Mouse (Mus musculus): ENCODE data around the gene Tnxb. TPM values are rescaled to one million over a fixed set of nuclear protein-coding genes. Genes with fewer than 3 reads are reported as not detected.
"Not testable (repeated sequence)": the region's sequence is repeated elsewhere in the genome, so short reads cannot be mapped to it uniquely, and the experiment has no call there.

Tnxb gene
- polyA plus RNA-seq, 1 experiment from 2014 or later, result 1.4 TPM

DNA sequence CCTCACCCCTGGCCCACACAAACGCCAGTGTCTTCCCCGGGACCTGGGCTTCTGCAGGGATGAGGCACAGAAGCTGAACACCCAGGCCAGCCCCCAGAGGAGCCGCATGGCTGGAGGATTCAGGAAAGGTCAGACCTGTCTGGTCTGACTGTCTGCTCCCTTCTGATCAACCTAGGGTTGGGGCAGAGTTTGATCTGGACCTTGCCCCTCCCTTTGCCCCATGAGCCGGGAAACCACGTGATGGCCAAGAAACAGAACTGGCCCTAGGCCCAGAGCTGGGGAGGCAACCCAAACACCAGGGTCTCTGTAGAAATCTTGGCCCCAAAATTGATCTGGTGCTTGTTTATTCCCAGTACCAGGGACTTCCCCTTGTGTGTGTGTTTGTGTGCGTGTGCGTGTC is 73.4 kb downstream of the Tnxb start, which contains the start of gene C4b:
Gene C4b, minus strand, starts transcription at position 164 of the 400 bp plus-strand sequence.
- Histone ChIP-seq H3K27me3 (replicated peaks; ENCODE audit: control insufficient read depth, insufficient read depth, low read length) (no peaks in the 10 kb centered on the region), H3K4me1 (replicated peaks; ENCODE audit: control insufficient read depth, insufficient read depth, low read length) (no peaks in the 10 kb centered on the region), H3K36me3 (ENCODE audit: control insufficient read depth, insufficient read depth) (no peaks in the 10 kb centered on the region), H3K4me3 (ENCODE audit: low read depth, low read length) (no peak within 1 kb of the TSS), H3K4me2 (replicated peaks; ENCODE audit: low read depth) (no peak within 1 kb of the TSS), H3K27ac (ENCODE audit: low read depth, low read length) (no peak within 1 kb of the TSS), H3K9me3 (ENCODE audit: control insufficient read depth) (no peaks in the 10 kb centered on the region), H3K9ac (ENCODE audit: low read depth, low read length) (no peak within 1 kb of the TSS)
- no peak for ATAC-seq
- WGBS, result 74% methylated on average over 7 of the region's 7 CpGs
- TF ChIP-seq CTCF (IDR thresholded peaks at IDR 0.05; ENCODE audit: low read depth), result no peak

DNA sequence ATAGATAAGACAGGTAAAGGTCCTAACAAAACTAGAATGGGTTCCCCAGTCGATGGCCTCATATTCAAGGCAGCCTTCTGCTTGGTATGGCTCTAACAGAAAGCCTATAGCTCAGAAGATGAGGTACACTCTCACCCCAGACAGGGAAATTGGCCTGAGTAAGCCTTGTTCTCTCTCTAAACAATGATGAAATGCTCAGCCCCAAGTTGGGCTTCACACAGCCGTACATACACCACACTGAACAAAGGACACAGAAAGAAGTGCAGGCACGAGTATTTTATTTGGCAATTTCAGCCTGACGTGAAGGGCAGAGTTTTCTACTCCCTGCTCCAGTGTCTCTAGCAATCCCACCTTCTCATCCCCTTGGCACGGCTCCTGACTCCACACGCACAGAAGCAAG is 73.9 kb downstream of the Tnxb start:
- WGBS, result 67% methylated on average over 6 of the region's 6 CpGs
- no peak overlapping the region for H3K4me3 ChIP-seq (ENCODE audit: low read depth, low read length)
- no peak for ATAC-seq

DNA sequence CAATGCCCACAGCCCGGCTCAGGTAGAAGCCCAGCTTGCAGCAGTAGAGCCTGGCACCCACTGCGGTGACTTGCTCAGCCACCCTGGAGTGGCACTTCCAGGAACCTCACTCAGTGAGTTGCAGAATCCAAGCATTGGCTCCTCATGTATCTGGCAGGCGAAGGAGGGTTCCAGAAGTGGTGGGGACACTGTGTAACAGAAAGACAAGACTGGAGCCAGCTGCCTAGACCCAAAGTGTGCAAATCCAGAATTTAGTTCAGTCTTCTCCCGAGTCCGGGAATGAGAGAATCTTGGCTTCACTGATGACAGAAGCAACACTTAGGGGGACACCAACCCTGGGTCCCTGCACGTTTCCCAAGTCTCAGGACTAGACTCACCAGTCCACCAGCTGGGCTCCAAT is 74.3 kb downstream of the Tnxb start:
- H3K4me1 ChIP-seq (replicated peaks; ENCODE audit: control insufficient read depth, insufficient read depth, low read length); H3K36me3 ChIP-seq (ENCODE audit: control insufficient read depth, insufficient read depth); H3K27me3 ChIP-seq (replicated peaks; ENCODE audit: control insufficient read depth, insufficient read depth, low read length); H3K9ac ChIP-seq (ENCODE audit: low read depth, low read length); H3K4me2 ChIP-seq (replicated peaks; ENCODE audit: low read depth); H3K27ac ChIP-seq (ENCODE audit: low read depth, low read length); H3K4me3 ChIP-seq (ENCODE audit: low read depth, low read length); ATAC-seq; H3K9me3 ChIP-seq (ENCODE audit: control insufficient read depth): not testable (repeated sequence)
- 84% methylated on average over 5 of the region's 6 CpGs for WGBS

More for the DNA sequence above, 73.9 kb downstream of the Tnxb start:
- Histone ChIP-seq H3K27me3 (replicated peaks; ENCODE audit: control insufficient read depth, insufficient read depth, low read length) (no peaks in the 10 kb centered on the region), H3K36me3 (ENCODE audit: control insufficient read depth, insufficient read depth) (no peaks in the 10 kb centered on the region), H3K4me2 (replicated peaks; ENCODE audit: low read depth) (no peak overlapping the region), H3K4me1 (replicated peaks; ENCODE audit: control insufficient read depth, insufficient read depth, low read length) (no peaks in the 10 kb centered on the region), H3K9ac (ENCODE audit: low read depth, low read length) (no peak overlapping the region), H3K9me3 (ENCODE audit: control insufficient read depth) (0 out of 2 replicates have a peak, but pooled peaks cover under 1% of the 10 kb centered on the region), H3K27ac (ENCODE audit: low read depth, low read length) (no peak overlapping the region)
- no peak for TF ChIP-seq CTCF (IDR thresholded peaks at IDR 0.05; ENCODE audit: low read depth)

DNA sequence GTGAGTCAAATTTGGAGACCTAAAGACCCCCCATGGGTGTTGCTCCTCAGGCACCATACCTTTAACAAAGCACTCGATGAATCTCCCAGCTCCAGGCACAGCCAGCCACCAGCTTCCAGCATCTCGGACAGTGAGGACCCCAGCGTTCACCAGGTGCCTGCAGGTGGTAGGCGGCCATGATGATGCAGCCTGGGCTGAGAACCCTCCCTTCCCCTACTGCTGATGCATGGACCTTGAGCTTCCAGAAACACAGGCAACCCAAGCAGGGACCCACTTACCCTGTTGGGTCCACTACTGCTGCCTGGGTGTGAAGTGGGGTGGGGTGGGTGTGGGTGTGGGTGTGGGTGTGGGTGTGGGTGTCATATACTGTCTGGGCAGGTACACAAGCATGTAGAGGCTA is 74.8 kb downstream of the Tnxb start:
- not testable (repeated sequence) for H3K4me3 ChIP-seq (ENCODE audit: low read depth, low read length); H3K27ac ChIP-seq (ENCODE audit: low read depth, low read length); H3K9me3 ChIP-seq (ENCODE audit: control insufficient read depth); H3K4me1 ChIP-seq (replicated peaks; ENCODE audit: control insufficient read depth, insufficient read depth, low read length); H3K4me2 ChIP-seq (replicated peaks; ENCODE audit: low read depth); H3K36me3 ChIP-seq (ENCODE audit: control insufficient read depth, insufficient read depth); ATAC-seq; H3K9ac ChIP-seq (ENCODE audit: low read depth, low read length); H3K27me3 ChIP-seq (replicated peaks; ENCODE audit: control insufficient read depth, insufficient read depth, low read length)
- 84% methylated on average over 4 of the region's 4 CpGs for WGBS

DNA sequence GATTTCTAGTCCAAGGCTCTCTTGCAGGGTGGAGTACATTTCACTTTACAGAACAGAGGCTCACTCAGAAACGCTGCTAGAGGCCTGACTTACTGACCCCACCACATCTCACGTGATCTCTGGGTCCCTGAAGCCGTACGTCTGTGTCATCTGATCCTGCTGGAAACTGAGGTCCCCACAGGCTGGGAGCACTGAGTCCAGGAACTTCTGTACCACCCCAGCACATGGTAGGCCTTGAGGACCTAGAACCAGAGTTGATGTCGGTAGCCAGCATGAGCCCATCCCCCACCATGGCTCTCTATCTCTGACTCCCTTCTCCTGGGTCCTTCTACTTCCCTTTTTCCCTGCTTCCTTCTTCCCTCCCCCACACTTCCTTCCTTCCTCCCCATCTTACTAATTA is 76.2 kb downstream of the Tnxb start:
- 0 out of 2 replicates have a peak, but pooled peaks cover 7% of the 10 kb centered on the region for H3K9me3 ChIP-seq (ENCODE audit: control insufficient read depth)
- H3K36me3 ChIP-seq (ENCODE audit: control insufficient read depth, insufficient read depth), result no peaks in the 10 kb centered on the region
- 72% methylated on average over 5 of the region's 5 CpGs for WGBS
- H3K4me3 ChIP-seq (ENCODE audit: low read depth, low read length), result no peak overlapping the region
- ATAC-seq, result no peak
- TF ChIP-seq CTCF (IDR thresholded peaks at IDR 0.05; ENCODE audit: low read depth), result no peak
- no peak overlapping the region for H3K27ac ChIP-seq (ENCODE audit: low read depth, low read length)
- no peak overlapping the region for H3K9ac ChIP-seq (ENCODE audit: low read depth, low read length)
- H3K27me3 ChIP-seq (replicated peaks; ENCODE audit: control insufficient read depth, insufficient read depth, low read length), result no peaks in the 10 kb centered on the region
- H3K4me2 ChIP-seq (replicated peaks; ENCODE audit: low read depth), result no peak overlapping the region
- H3K4me1 ChIP-seq (replicated peaks; ENCODE audit: control insufficient read depth, insufficient read depth, low read length), result no peaks in the 10 kb centered on the region

GRCm38 (mm10) chr17:34761471-34761870 is 91.1 kb downstream of the Tnxb start:
- H3K27ac ChIP-seq (ENCODE audit: low read depth, low read length), result no peak overlapping the region
- H3K4me2 ChIP-seq (replicated peaks; ENCODE audit: low read depth), result no peak overlapping the region
- TF ChIP-seq CTCF (IDR thresholded peaks at IDR 0.05; ENCODE audit: low read depth), result no peak
- H3K36me3 ChIP-seq (ENCODE audit: control insufficient read depth, insufficient read depth), result no peaks in the 10 kb centered on the region
- ATAC-seq, result no peak
- no peaks in the 10 kb centered on the region for H3K27me3 ChIP-seq (replicated peaks; ENCODE audit: control insufficient read depth, insufficient read depth, low read length)
- no peak overlapping the region for H3K4me3 ChIP-seq (ENCODE audit: low read depth, low read length)
- no peaks in the 10 kb centered on the region for H3K4me1 ChIP-seq (replicated peaks; ENCODE audit: control insufficient read depth, insufficient read depth, low read length)
- 68% methylated on average over 3 of the region's 3 CpGs for WGBS
- no peak overlapping the region for H3K9ac ChIP-seq (ENCODE audit: low read depth, low read length)
- H3K9me3 ChIP-seq (ENCODE audit: control insufficient read depth), result no peaks in the 10 kb centered on the region

Other genes starting within 250 kb of the Tnxb start
- gene Btnl4, start 193.2 kb upstream of the Tnxb start, polyA plus RNA-seq (2015; fragmentation: Nextera tagmentation; extraction: Ambion mirVana), result 20.2 and 25.1 TPM in 2 replicates
- gene Btnl6, start 153.2 kb upstream of the Tnxb start, polyA plus RNA-seq (2015; fragmentation: Nextera tagmentation; extraction: Ambion mirVana), result 85.8 and 97.6 TPM in 2 replicates
- gene Notch4, start 106.3 kb upstream of the Tnxb start, polyA plus RNA-seq (2015; fragmentation: Nextera tagmentation; extraction: Ambion mirVana), result 1.4 and 3.2 TPM in 2 replicates
- 8.6 and 10.6 TPM in 2 replicates for gene Gpsm3, start 80.7 kb upstream of the Tnxb start, polyA plus RNA-seq (2015; fragmentation: Nextera tagmentation; extraction: Ambion mirVana)
- 6.1 and 6.5 TPM in 2 replicates for gene Pbx2, start 79.3 kb upstream of the Tnxb start, polyA plus RNA-seq (2015; fragmentation: Nextera tagmentation; extraction: Ambion mirVana)
- 1.3 and 1.5 TPM in 2 replicates for gene Ager, start 72.7 kb upstream of the Tnxb start, polyA plus RNA-seq (2015; fragmentation: Nextera tagmentation; extraction: Ambion mirVana)
- gene Rnf5, start 66.8 kb upstream of the Tnxb start, polyA plus RNA-seq (2015; fragmentation: Nextera tagmentation; extraction: Ambion mirVana), result 123 and 135 TPM in 2 replicates
- 53.2 and 55.6 TPM in 2 replicates for gene Agpat1, start 66.3 kb upstream of the Tnxb start, polyA plus RNA-seq (2015; fragmentation: Nextera tagmentation; extraction: Ambion mirVana)
- gene Egfl8, start 54.6 kb upstream of the Tnxb start, polyA plus RNA-seq (2015; fragmentation: Nextera tagmentation; extraction: Ambion mirVana), result 2.5 and 2.7 TPM in 2 replicates
- gene Ppt2, start 42.0 kb upstream of the Tnxb start, polyA plus RNA-seq (2015; fragmentation: Nextera tagmentation; extraction: Ambion mirVana), result 17.2 and 18.0 TPM in 2 replicates
- 0.27 and 0.47 TPM in 2 replicates for gene Prrt1, start 41.0 kb upstream of the Tnxb start, polyA plus RNA-seq (2015; fragmentation: Nextera tagmentation; extraction: Ambion mirVana)
- 8.8 and 9.2 TPM in 2 replicates for gene Fkbpl, start 25.8 kb upstream of the Tnxb start, polyA plus RNA-seq (2015; fragmentation: Nextera tagmentation; extraction: Ambion mirVana)
- gene Atf6b, start 23.4 kb upstream of the Tnxb start, polyA plus RNA-seq (2015; fragmentation: Nextera tagmentation; extraction: Ambion mirVana), result 22.9 and 23.1 TPM in 2 replicates
- gene C4b, start 73.3 kb downstream of the Tnxb start, polyA plus RNA-seq (2015; fragmentation: Nextera tagmentation; extraction: Ambion mirVana), result 1.2 and 1.6 TPM in 2 replicates
- gene Cyp21a1, start 134.0 kb downstream of the Tnxb start, polyA plus RNA-seq (2015; fragmentation: Nextera tagmentation; extraction: Ambion mirVana), result 0.18 and 0.25 TPM in 2 replicates
- gene Stk19, start 166.4 kb downstream of the Tnxb start, polyA plus RNA-seq (2015; fragmentation: Nextera tagmentation; extraction: Ambion mirVana), result 29.1 and 34.0 TPM in 2 replicates
- gene Dxo, start 166.5 kb downstream of the Tnxb start, polyA plus RNA-seq (2015; fragmentation: Nextera tagmentation; extraction: Ambion mirVana), result 42.5 and 44.2 TPM in 2 replicates
- 18.3 and 20.8 TPM in 2 replicates for gene Skiv2l, start 179.7 kb downstream of the Tnxb start, polyA plus RNA-seq (2015; fragmentation: Nextera tagmentation; extraction: Ambion mirVana)
- gene Nelfe, start 179.9 kb downstream of the Tnxb start, polyA plus RNA-seq (2015; fragmentation: Nextera tagmentation; extraction: Ambion mirVana), result 55.7 and 57.8 TPM in 2 replicates
- 84.8 and 94.9 TPM in 2 replicates for gene Cfb, start 192.0 kb downstream of the Tnxb start, polyA plus RNA-seq (2015; fragmentation: Nextera tagmentation; extraction: Ambion mirVana)
- gene Zbtb12, start 208.9 kb downstream of the Tnxb start, polyA plus RNA-seq (2015; fragmentation: Nextera tagmentation; extraction: Ambion mirVana), result 0.74 and 1.1 TPM in 2 replicates
- not detected in 2 replicates for gene Gm20547, start 211.5 kb downstream of the Tnxb start, polyA plus RNA-seq (2015; fragmentation: Nextera tagmentation; extraction: Ambion mirVana)
- 60.3 and 66.2 TPM in 2 replicates for gene C2, start 227.7 kb downstream of the Tnxb start, polyA plus RNA-seq (2015; fragmentation: Nextera tagmentation; extraction: Ambion mirVana)
- 35.8 and 40.3 TPM in 2 replicates for gene Ehmt2, start 227.9 kb downstream of the Tnxb start, polyA plus RNA-seq (2015; fragmentation: Nextera tagmentation; extraction: Ambion mirVana)
- 119 and 128 TPM in 2 replicates for gene Slc44a4, start 243.9 kb downstream of the Tnxb start, polyA plus RNA-seq (2015; fragmentation: Nextera tagmentation; extraction: Ambion mirVana)